Mouse (Mus musculus) liver, postnatal 0 days (tissue): ENCODE data around the gene Tmsb15a. TPM values are rescaled to one million over a fixed set of nuclear protein-coding genes. Genes with fewer than 3 reads are reported as not detected.
A peak's percentile ranks its signal among the peaks of the same experiment; 100 is the strongest.
"Not testable (repeated sequence)": the region's sequence is repeated elsewhere in the genome, so short reads cannot be mapped to it uniquely, and the experiment has no call there.

Source experiments
- ATAC-seq: fragments of 200-750 bp; cut with Nextera tagmentation; 2 replicates; pipeline ENCODE4 v1.8.0; 2017; ENCODE audit warnings: mild to moderate bottlenecking, moderate library complexity
- DNase-seq: peaks from one replicate; pipeline ENCODE4 v3.0.0-alpha.2; 2016
- H3K27ac ChIP-seq: fragments of 300-500 bp; sonication (generic); 2 replicates; pipeline ENCODE4 v1.5.1; 2014; ENCODE audit warnings: antibody characterized with exemption, moderate library complexity, mild to moderate bottlenecking, low read depth
- H3K27me3 ChIP-seq: fragments of 300-500 bp; sonication (generic); 2 replicates; pipeline ENCODE4 v1.6.1; 2014; ENCODE audit warnings: low read length, control low read depth, mixed read lengths; ENCODE audit not compliant: insufficient read depth
- H3K36me3 ChIP-seq: fragments of 300-500 bp; sonication (generic); replicated peaks from 2 replicates; pipeline ENCODE4 v1.6.1; 2014; ENCODE audit warnings: mild to moderate bottlenecking, control low read depth, low read length, moderate library complexity, mixed read lengths; ENCODE audit not compliant: insufficient read depth
- H3K4me1 ChIP-seq: fragments of 300-500 bp; sonication (generic); 2 replicates; pipeline ENCODE4 v1.6.1; 2014; ENCODE audit warnings: antibody characterized with exemption, mild to moderate bottlenecking, control low read depth; ENCODE audit not compliant: insufficient read depth
- H3K4me2 ChIP-seq: fragments of 300-500 bp; sonication (generic); 2 replicates; pipeline ENCODE4 v1.6.1; 2014; ENCODE audit warnings: low read depth, mild to moderate bottlenecking, low read length, moderate library complexity, mixed read lengths
- H3K4me3 ChIP-seq: fragments of 300-500 bp; sonication (generic); 2 replicates; pipeline ENCODE4 v1.5.1; 2014; ENCODE audit warnings: low read depth, low read length
- H3K9ac ChIP-seq: fragments of 300-500 bp; sonication (generic); replicated peaks from 2 replicates; pipeline ENCODE4 v1.6.1; 2014; ENCODE audit warnings: mild to moderate bottlenecking, moderate library complexity
- H3K9me3 ChIP-seq: fragments of 300-500 bp; sonication (generic); 2 replicates; pipeline ENCODE4 v1.6.1; 2016; ENCODE audit warnings: mild to moderate bottlenecking, control low read depth, low read length, mixed read lengths
- CTCF ChIP-seq: sonication (generic); IDR thresholded peaks from 2 replicates; pipeline ENCODE4 v1.5.1; 2016; ENCODE audit warnings: antibody characterized with exemption, low read depth
- EP300 ChIP-seq: IDR thresholded peaks from 2 replicates; pipeline ENCODE4 v1.6.1; 2016; ENCODE audit warnings: antibody characterized with exemption, low read depth, mild to moderate bottlenecking
- WGBS: fragments of 180-500 bp; shearing (Covaris S2); extraction: QIAGEN DNeasy Blood & Tissue Kit; methylation state at CpG from one replicate; pipeline ENCODE4 v1.1.7; 2014; ENCODE audit not compliant: insufficient replicate concordance; 5-methylcytosine and 5-hydroxymethylcytosine counted together
- polyA plus RNA-seq: library from polyadenylated mRNA; unstranded; fragments of >200 nt; fragmentation: Nextera tagmentation; extraction: Ambion mirVana; gene quantifications from 2 replicates; pipeline ENCODE4 v1.2.1, GENCODE M21; 2015

Tmsb15a gene
- not detected in 2 replicates for polyA plus RNA-seq

DNA sequence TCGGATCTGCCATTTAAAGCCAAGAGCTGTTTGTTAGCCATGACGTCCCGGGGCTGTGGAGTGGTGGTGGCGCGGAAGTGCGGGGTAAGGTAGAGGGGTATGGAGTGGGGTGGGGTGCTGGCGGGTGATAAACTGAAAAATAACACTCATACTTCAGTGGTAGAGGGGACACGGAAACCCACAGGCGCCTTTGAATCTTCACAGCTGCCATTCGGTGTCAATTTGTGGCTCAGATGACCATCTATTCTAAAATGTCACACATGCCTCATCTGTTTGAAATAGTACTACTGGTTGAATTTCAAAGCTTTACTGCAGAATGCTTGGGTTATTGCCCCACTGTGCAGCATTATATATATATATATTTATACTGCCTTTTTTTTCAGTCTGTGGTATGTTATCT, at the start of gene Tmsb15a:
Gene Tmsb15a, minus strand, starts transcription at position 101 of the 400 bp plus-strand sequence.
- H3K9ac ChIP-seq = no peak within 1 kb of the TSS
- ATAC-seq (no peak), DNase-seq (no peak)
- H3K4me1 ChIP-seq = no peaks in the 10 kb centered on the region
- H3K27me3 ChIP-seq = peaks cover 3% of the 10 kb centered on the region; the same call in 1 of the 2 replicates
- H3K4me3 ChIP-seq = no peak within 1 kb of the TSS
- H3K36me3 ChIP-seq = no peaks in the 10 kb centered on the region
- H3K9me3 ChIP-seq = no peaks in the 10 kb centered on the region
- TF ChIP-seq CTCF (no peak), EP300 (no peak)
- WGBS = 76% methylated on average over 10 of the region's 10 CpGs
- H3K4me2 ChIP-seq = no peak within 1 kb of the TSS
- H3K27ac ChIP-seq = no peak within 1 kb of the TSS

DNA sequence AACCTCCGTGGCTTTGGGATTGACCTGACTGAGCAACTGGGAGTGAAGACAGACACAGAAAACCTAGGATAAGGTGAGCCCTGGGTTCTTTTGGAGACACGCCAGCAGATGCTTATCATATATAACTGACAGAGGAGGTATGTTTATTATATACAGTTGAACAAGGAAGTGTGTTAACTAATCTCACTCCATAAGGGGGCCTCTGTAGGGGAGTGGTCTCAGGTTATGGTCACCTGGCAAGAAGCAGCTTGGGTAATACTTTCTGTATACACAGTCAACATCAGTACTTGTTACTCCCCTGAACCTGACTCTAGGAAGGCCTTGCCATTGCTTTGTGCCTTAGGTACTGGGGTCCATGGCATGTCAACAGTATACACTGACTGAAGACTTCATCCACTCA, 43.5 kb upstream of the Tmsb15a start:
- no peak overlapping the region for H3K27ac ChIP-seq
- 53% methylated on average over 2 of the region's 2 CpGs for WGBS
- no peak overlapping the region for H3K9ac ChIP-seq
- no peaks in the 10 kb centered on the region for H3K4me1 ChIP-seq
- DNase-seq (no peak), ATAC-seq (no peak)
- H3K9me3 ChIP-seq = no peaks in the 10 kb centered on the region
- TF ChIP-seq EP300 (no peak), CTCF (no peak)
- H3K4me3 ChIP-seq = no peak overlapping the region
- H3K4me2 ChIP-seq = no peak overlapping the region
- H3K36me3 ChIP-seq = no peaks in the 10 kb centered on the region
- no peaks in the 10 kb centered on the region for H3K27me3 ChIP-seq

DNA sequence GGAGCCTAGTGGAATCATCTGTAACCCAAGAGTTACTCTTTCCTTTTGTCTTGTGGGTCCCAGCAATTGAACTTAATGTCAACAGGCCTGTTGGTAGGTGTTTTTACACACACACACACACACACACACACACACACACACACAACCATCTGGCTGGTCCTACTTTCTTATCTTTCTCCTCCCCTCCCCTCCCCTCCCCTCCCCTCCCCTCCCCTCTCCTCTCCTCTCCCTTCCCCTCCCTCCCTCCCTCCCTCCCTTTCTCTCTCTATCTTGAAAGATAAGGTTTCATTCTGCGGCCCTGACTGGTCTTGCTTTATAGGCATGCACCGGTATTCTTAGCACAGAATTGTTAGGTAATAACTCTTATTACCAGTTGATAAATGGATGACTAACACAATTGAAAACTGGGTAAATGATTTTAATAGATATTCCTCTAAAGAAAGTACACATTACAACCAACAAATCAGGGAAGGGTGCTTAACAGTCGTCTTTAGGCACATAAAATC, 43.0 kb upstream of the Tmsb15a start:
- Histone ChIP-seq H3K9me3 (no peaks in the 10 kb centered on the region), H3K4me3 (no peak overlapping the region), H3K27me3 (no peaks in the 10 kb centered on the region), H3K36me3 (no peaks in the 10 kb centered on the region), H3K4me1 (no peaks in the 10 kb centered on the region), H3K27ac (no peak overlapping the region), H3K9ac (no peak overlapping the region), H3K4me2 (no peak overlapping the region)
- DNase-seq = no peak
- WGBS = 55% methylated on average over 3 of the region's 3 CpGs
- no peak for ATAC-seq
- TF ChIP-seq CTCF (no peak), EP300 (no peak)

DNA sequence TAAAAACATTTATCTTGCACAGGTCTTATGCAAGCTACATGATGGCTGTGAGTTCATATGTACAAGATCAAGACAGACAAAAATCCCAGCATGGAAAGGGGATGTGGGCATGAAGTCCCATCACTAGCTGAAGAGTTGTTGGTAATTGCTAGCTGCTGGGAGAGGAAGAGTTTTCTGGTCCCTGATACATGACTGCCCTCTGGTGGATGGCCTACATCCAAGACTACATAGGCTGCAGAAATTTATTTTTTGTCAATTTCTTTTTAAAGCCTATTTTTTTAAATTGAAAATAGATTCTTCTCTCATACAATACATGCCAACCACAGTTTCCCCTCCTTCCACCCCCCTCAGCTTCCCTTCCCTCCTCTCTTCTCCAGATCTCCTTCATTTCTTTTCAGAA, 36.6 kb upstream of the Tmsb15a start:
- peak; percentile 13 for DNase-seq

DNA sequence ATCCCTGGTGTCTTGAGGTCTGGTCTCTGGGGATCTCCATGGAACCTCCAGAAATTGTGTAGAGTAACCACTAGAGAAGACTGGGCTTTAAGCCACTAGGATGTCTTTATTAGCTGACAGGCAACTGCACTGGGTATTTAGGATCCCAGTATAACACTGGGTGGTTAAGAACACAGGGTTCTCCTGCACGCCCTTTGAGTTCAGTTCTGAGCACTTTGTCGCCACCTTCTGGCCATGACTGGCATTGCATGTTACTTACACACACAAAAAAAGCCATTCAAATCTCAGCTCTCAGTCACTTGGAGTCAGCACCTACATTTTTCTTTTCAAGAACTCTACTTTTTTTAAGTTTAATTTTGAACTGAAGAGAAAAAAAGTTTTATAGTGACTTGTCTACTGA, 27.8 kb upstream of the Tmsb15a start:
- H3K9ac ChIP-seq = no peak overlapping the region
- 2% methylated on average over 2 of the region's 2 CpGs for WGBS
- no peaks in the 10 kb centered on the region for H3K9me3 ChIP-seq
- TF ChIP-seq CTCF (peak; percentile 86), EP300 (no peak)
- H3K27ac ChIP-seq = no peak overlapping the region
- H3K4me3 ChIP-seq = no peak overlapping the region
- H3K27me3 ChIP-seq = no peaks in the 10 kb centered on the region
- DNase-seq (peak; percentile 73), ATAC-seq (no peak)
- H3K4me1 ChIP-seq = no peaks in the 10 kb centered on the region
- H3K36me3 ChIP-seq = no peaks in the 10 kb centered on the region; the same call in 1 of the 2 replicates
- H3K4me2 ChIP-seq = no peak overlapping the region

More for the DNA sequence above, 36.6 kb upstream of the Tmsb15a start:
- Histone ChIP-seq H3K9ac (no peak overlapping the region), H3K27ac (no peak overlapping the region), H3K4me2 (no peak overlapping the region), H3K9me3 (no peaks in the 10 kb centered on the region), H3K27me3 (no peaks in the 10 kb centered on the region), H3K4me1 (no peaks in the 10 kb centered on the region), H3K4me3 (no peak overlapping the region), H3K36me3 (no peaks in the 10 kb centered on the region; the same call in 1 of the 2 replicates)
- TF ChIP-seq EP300 (no peak), CTCF (peak; percentile 53)
- no peak for ATAC-seq

DNA sequence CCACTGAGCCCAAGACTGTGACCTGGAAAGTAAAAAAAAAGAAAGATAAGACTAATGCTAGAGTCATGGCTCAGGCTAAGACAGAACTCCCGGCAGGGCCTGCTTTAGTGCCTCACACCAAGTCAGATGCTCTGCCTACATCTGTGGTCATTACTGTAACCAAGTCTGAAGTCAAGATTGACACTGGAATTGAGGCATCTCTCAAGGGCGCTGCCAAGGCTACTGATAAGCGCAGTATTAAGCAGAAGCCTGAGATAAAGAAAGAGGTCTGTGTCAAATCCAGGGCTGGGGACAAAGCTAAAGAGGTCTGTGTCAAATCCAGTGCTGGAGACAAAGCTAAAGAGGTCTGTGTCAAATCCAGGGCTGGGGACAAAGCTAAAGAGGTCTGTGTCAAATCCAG, 20.3 kb upstream of the Tmsb15a start:
- ATAC-seq, DNase-seq, H3K4me3 ChIP-seq, H3K9ac ChIP-seq, H3K27ac ChIP-seq, H3K27me3 ChIP-seq, H3K4me1 ChIP-seq, H3K4me2 ChIP-seq, H3K36me3 ChIP-seq, H3K9me3 ChIP-seq: not testable (repeated sequence)
- WGBS = 88% methylated on average over 3 of the region's 3 CpGs

DNA sequence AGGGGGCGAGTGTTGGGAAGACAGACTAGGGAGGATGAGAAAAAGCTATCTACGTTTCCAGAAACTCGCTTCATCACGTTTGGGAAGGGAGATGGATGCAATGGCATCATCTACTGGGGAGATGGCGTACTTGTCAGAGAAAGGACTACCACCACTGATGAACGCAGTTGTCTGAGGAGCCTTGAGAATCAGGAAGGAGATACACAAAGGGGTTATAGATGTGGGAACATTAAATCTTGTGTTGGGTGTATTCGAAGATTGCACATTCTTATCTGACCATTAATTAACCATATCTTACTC, 17.9 kb upstream of the Tmsb15a start:
- ATAC-seq = peak; percentile 38
- 12% methylated on average over 7 of the region's 7 CpGs for WGBS
- Histone ChIP-seq H3K4me1 (peaks cover 4% of the 10 kb centered on the region; the same call in 1 of the 2 replicates), H3K27ac (peak overlapping the region; percentile 64; the same call in 1 of the 2 replicates), H3K27me3 (no peaks in the 10 kb centered on the region), H3K9me3 (no peaks in the 10 kb centered on the region), H3K4me2 (peak overlapping the region; percentile 70), H3K9ac (peak overlapping the region; percentile 61), H3K36me3 (no peaks in the 10 kb centered on the region), H3K4me3 (peak overlapping the region; percentile 68)
- no peak for DNase-seq
- TF ChIP-seq CTCF (no peak; the same call in none of the 2 replicates), EP300 (no peak)
